Mouse (Mus musculus): Measurements from ENCODE around the gene Dapl1. TPM values are rescaled to one million over a fixed set of nuclear protein-coding genes. Genes with fewer than 3 reads are reported as not detected.

Gene Dapl1
- polyA plus RNA-seq, 1 experiment from 2014 or later: not detected

- Histone ChIP-seq H3K27ac (no peak overlapping the region), H3K4me1 (no peaks in the 10 kb centered on the region; the same call in 1 of the 2 replicates), H3K9ac (no peak overlapping the region), H3K36me3 (no peaks in the 10 kb centered on the region), H3K4me3 (no peak overlapping the region), H3K4me2 (no peak overlapping the region), H3K27me3 (replicated peaks) (no peaks in the 10 kb centered on the region), H3K9me3 (replicated peaks) (no peaks in the 10 kb centered on the region)
- no peak for ATAC-seq
- 24% methylated on average over 11 of the region's 11 CpGs for WGBS (ENCODE audit: insufficient replicate concordance)
Measured at GRCm38 (mm10) chr2:59541121-59541887, 56.9 kb downstream of the Dapl1 start.

DNA sequence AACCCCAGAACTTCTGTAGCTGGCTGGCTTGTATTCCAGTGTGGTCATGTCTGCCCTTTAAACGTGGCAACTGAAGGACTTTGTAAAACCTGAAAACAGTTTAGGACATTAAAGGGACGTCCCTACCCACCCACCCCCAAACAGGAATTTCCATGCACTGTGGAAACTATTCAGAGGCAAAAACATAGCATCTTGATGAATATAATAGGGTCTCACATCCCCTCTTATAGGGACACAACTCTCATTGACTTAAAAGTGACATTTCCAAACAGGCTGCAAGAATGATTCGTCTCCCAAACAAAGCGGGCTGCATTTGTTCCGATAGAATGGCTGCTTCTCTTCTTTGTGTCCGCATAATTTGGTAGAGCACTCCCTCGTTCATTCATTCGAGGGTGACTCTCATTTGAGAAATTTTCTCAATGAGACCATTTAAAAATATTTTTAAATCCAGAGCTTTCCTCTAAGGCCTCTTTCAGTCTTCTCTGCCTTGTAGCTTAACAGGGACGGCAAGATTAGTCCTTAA lies 59.2 kb downstream of the Dapl1 start:
- Histone ChIP-seq H3K4me1 (peaks cover 17% of the 10 kb centered on the region), H3K36me3 (no peaks in the 10 kb centered on the region), H3K27ac (no peak overlapping the region), H3K9ac (no peak overlapping the region), H3K4me2 (no peak overlapping the region), H3K4me3 (no peak overlapping the region), H3K9me3 (replicated peaks) (no peaks in the 10 kb centered on the region), H3K27me3 (replicated peaks) (no peaks in the 10 kb centered on the region)
- no peak for ATAC-seq
- 68% methylated on average over 9 of the region's 9 CpGs for WGBS (ENCODE audit: insufficient replicate concordance)

GRCm38 (mm10) chr2:59544237-59544909 lies 59.9 kb downstream of the Dapl1 start:
- 46% methylated on average over 13 of the region's 13 CpGs for WGBS (ENCODE audit: insufficient replicate concordance)
- H3K9me3 ChIP-seq (replicated peaks): no peaks in the 10 kb centered on the region
- no peaks in the 10 kb centered on the region for H3K27me3 ChIP-seq (replicated peaks)
- no peak overlapping the region for H3K4me3 ChIP-seq
- H3K4me2 ChIP-seq: no peak overlapping the region
- no peak overlapping the region for H3K9ac ChIP-seq
- H3K4me1 ChIP-seq: peaks cover 17% of the 10 kb centered on the region
- H3K27ac ChIP-seq: no peak overlapping the region
- no peak for ATAC-seq
- no peaks in the 10 kb centered on the region for H3K36me3 ChIP-seq

GRCm38 (mm10) chr2:59545001-59545400 lies 60.5 kb downstream of the Dapl1 start:
- Histone ChIP-seq H3K36me3 (no peaks in the 10 kb centered on the region), H3K4me1 (peaks cover 17% of the 10 kb centered on the region), H3K27ac (no peak overlapping the region), H3K9ac (no peak overlapping the region), H3K9me3 (replicated peaks) (no peaks in the 10 kb centered on the region), H3K4me3 (no peak overlapping the region), H3K4me2 (no peak overlapping the region), H3K27me3 (replicated peaks) (no peaks in the 10 kb centered on the region)
- 59% methylated on average over 7 of the region's 7 CpGs for WGBS (ENCODE audit: insufficient replicate concordance)
- ATAC-seq: no peak

- Histone ChIP-seq H3K27ac (no peak overlapping the region), H3K4me1 (peaks cover 17% of the 10 kb centered on the region), H3K36me3 (no peaks in the 10 kb centered on the region), H3K9ac (no peak overlapping the region), H3K4me3 (no peak overlapping the region), H3K9me3 (replicated peaks) (no peaks in the 10 kb centered on the region), H3K27me3 (replicated peaks) (no peaks in the 10 kb centered on the region), H3K4me2 (peak overlapping the region; percentile 19; the same call in 1 of the 2 replicates)
- 44% methylated on average over 8 of the region's 8 CpGs for WGBS (ENCODE audit: insufficient replicate concordance)
- peak; percentile 81 for ATAC-seq
Measured at GRCm38 (mm10) chr2:59547369-59548099, 63.1 kb downstream of the Dapl1 start.

DNA sequence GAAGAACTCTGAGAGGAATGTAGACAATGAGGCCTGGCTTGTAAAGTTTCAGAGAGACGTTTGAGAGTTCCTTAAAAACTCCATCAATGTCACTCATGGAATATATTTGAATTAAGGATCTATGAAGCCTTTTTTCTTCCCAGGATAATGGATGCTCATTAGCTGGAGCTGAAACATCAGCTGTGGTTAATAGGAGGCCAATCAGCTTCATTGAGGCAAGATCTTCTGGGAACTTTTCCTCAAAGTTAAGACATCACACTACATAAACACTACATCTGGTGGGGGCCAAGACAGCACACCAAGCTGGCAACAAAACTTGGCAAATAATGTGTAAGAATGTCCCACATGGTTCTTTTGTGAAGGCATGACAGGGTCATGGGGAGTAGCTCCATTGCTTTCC lies 68.3 kb downstream of the Dapl1 start:
- no peak for ATAC-seq
- no peaks in the 10 kb centered on the region for H3K36me3 ChIP-seq
- H3K9ac ChIP-seq: no peak overlapping the region
- H3K4me3 ChIP-seq: no peak overlapping the region
- H3K27ac ChIP-seq: no peak overlapping the region
- peaks cover 7% of the 10 kb centered on the region for H3K4me1 ChIP-seq
- no peaks in the 10 kb centered on the region for H3K27me3 ChIP-seq (replicated peaks)
- WGBS (ENCODE audit: insufficient replicate concordance): 43% methylated on average over 1 of the region's 1 CpGs
- no peak overlapping the region for H3K4me2 ChIP-seq
- no peaks in the 10 kb centered on the region for H3K9me3 ChIP-seq (replicated peaks)

- H3K9me3 ChIP-seq (replicated peaks): no peaks in the 10 kb centered on the region
- no peaks in the 10 kb centered on the region for H3K27me3 ChIP-seq (replicated peaks)
- WGBS (ENCODE audit: insufficient replicate concordance): 80% methylated on average over 2 of the region's 2 CpGs
- H3K9ac ChIP-seq: no peak overlapping the region
- no peaks in the 10 kb centered on the region for H3K4me1 ChIP-seq
- H3K36me3 ChIP-seq: no peaks in the 10 kb centered on the region
- ATAC-seq: no peak
- H3K4me3 ChIP-seq: no peak overlapping the region
- H3K4me2 ChIP-seq: no peak overlapping the region
- no peak overlapping the region for H3K27ac ChIP-seq
Measured at GRCm38 (mm10) chr2:59554373-59554940, 70.0 kb downstream of the Dapl1 start.

Other genes starting within 250 kb of the Dapl1 start
- 6.7 and 6.8 TPM in 2 replicates for gene Tanc1, start 127.4 kb downstream of the Dapl1 start, polyA plus RNA-seq (2016; fragmentation: Nextera tagmentation; extraction: Ambion mirVana)